Mouse (Mus musculus) lung, postnatal 0 days (tissue): ENCODE data around the gene D6Ertd527e.

Source experiments
- CTCF ChIP-seq: IDR thresholded peaks from 2 replicates; pipeline ENCODE4 v1.5.1; 2016; ENCODE audit warnings: antibody characterized with exemption, mild to moderate bottlenecking
- EP300 ChIP-seq: IDR thresholded peaks from 2 replicates; pipeline ENCODE4 v1.6.1; 2016; ENCODE audit warnings: antibody characterized with exemption, mild to moderate bottlenecking, control low read depth

GRCm38 (mm10) chr6:87104123-87104796 lies at the start of gene D6Ertd527e:
- TF ChIP-seq EP300 (no peak), CTCF (no peak)
